Comparison of ENCODE assay signal across 9 mouse cellular contexts in the genomic region with DNA sequence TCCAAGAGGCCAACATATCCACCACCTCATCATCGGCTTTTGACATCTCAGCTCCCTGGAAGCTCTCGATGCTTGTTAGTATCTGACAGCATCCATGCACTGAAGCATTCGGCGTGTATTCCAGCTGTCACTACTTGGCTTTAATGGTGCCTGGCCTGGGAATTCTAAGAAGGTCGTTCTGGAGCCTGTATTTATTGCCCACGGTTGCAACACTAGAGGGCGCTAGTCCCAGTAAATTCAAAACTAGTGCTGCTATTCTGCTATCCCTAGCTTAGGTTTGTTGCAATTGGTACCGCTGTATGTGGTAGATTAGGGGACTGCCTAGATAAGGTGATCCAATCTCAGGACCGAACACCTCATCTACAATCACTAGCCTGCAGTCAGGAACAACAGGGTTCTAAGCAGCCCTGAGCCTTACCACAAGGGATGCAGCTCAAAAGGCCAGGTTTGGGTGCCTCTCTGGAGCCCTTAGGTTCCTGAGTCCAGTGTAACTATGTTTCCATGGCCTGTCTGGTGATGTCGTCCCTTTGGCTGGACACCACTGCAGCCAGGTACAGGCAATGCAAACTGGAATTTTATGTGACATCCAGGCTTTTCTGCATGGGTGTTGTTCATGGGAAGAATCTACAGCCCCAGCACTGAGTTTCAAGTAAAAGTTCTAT.
DNase-seq lines count a peak whose midpoint lies in the region; ATAC-seq lines count a peak whose summit lies in the region.
"Had no signal": no experiment of that assay in that cellular context is flagged by ENCODE, and none has a peak within 500 bp of the region (broad histone marks: within the 10 kb centered on the region; RNA-seq: fewer than 3 reads in every experiment).

No protein-coding gene starts in this region.

- no peaks in the 10 kb centered on the region for H3K4me1 ChIP-seq in forebrain, embryonic 11.5 days (replicated peaks; ENCODE audit: control insufficient read depth, insufficient read depth, low read length)
- H3K4me1 ChIP-seq in forebrain, embryonic 15.5 days, result peaks cover 11% of the 10 kb centered on the region
- H3K4me1 ChIP-seq: stomach, embryonic 15.5 days had no signal

- 42% methylated on average over 10 of the region's 10 CpGs for WGBS in forebrain, embryonic 11.5 days
- 42% methylated on average over 10 of the region's 10 CpGs for WGBS in forebrain, embryonic 15.5 days

- no peaks in the 10 kb centered on the region for H3K27me3 ChIP-seq in forebrain, embryonic 11.5 days (ENCODE audit: control insufficient read depth, insufficient read depth, low read length)
- no peaks in the 10 kb centered on the region for H3K27me3 ChIP-seq in forebrain, embryonic 15.5 days
- H3K27me3 ChIP-seq: stomach, embryonic 15.5 days had no signal

- ATAC-seq in forebrain, embryonic 11.5 days (replicated peaks; ENCODE audit: low FRiP score), result peak; percentile 42
- no peak for ATAC-seq in forebrain, embryonic 15.5 days (replicated peaks)
- peak; percentile 51 to 58 for ATAC-seq in hematopoietic stem cell, adult 5-6 weeks (replicated peaks in 1 of 2; ENCODE audit: insufficient read depth in 1 of 2, low FRiP score in 2 of 2, low TSS enrichment in 1 of 2, low read depth in 1 of 2, poor library complexity in 2 of 2, severe bottlenecking in 2 of 2)
- no peak for ATAC-seq in erythroid progenitor cell, adult 5-6 weeks (replicated peaks; ENCODE audit: low FRiP score, poor library complexity, severe bottlenecking)

- H3K9me3 ChIP-seq in forebrain, embryonic 11.5 days (ENCODE audit: control insufficient read depth, low read length), result no peaks in the 10 kb centered on the region
- H3K9me3 ChIP-seq in forebrain, embryonic 15.5 days, result no peaks in the 10 kb centered on the region
- H3K9me3 ChIP-seq: stomach, embryonic 15.5 days had no signal

- H3K4me3 ChIP-seq in forebrain, embryonic 11.5 days (ENCODE audit: low read depth, low read length), result no peak overlapping the region
- H3K4me3 ChIP-seq in forebrain, embryonic 15.5 days, result no peak overlapping the region
- H3K4me3 ChIP-seq: stomach, embryonic 15.5 days had no signal

- H3K36me3 ChIP-seq in forebrain, embryonic 11.5 days (ENCODE audit: control insufficient read depth, insufficient read depth, low read length), result no peaks in the 10 kb centered on the region
- no peaks in the 10 kb centered on the region for H3K36me3 ChIP-seq in forebrain, embryonic 15.5 days
- H3K36me3 ChIP-seq: stomach, embryonic 15.5 days had no signal

- no peak overlapping the region for H3K9ac ChIP-seq in forebrain, embryonic 11.5 days (ENCODE audit: low read length)
- no peak overlapping the region for H3K9ac ChIP-seq in forebrain, embryonic 15.5 days (replicated peaks)
- H3K9ac ChIP-seq: stomach, embryonic 15.5 days had no signal

- no peak overlapping the region for H3K27ac ChIP-seq in forebrain, embryonic 11.5 days (ENCODE audit: low read depth, low read length)
- H3K27ac ChIP-seq in forebrain, embryonic 15.5 days (replicated peaks), result no peak overlapping the region
- H3K27ac ChIP-seq: stomach, embryonic 15.5 days had no signal

- peak; percentile 65 for DNase-seq in forebrain, embryonic 11.5 days (ENCODE audit: low spot score)
- DNase-seq in testis, postnatal 10 days (ENCODE audit: low spot score), result peak; percentile 53
- no peak for DNase-seq in testis, postnatal 14 days (ENCODE audit: low spot score)
- DNase-seq in cerebellum, postnatal 36 days, result peak; percentile 32 to 37
- peak; percentile 68 for DNase-seq in lung, postnatal 14 days

- no peak overlapping the region for H3K4me2 ChIP-seq in forebrain, embryonic 11.5 days (ENCODE audit: low read depth, low read length, severe bottlenecking)
- no peak overlapping the region for H3K4me2 ChIP-seq in forebrain, embryonic 15.5 days (replicated peaks)
- H3K4me2 ChIP-seq: stomach, embryonic 15.5 days had no signal

Comparison
In these comparisons a context has a peak if more than half of its experiments do, and no peak if none do; other contexts are left out.
1. ATAC-seq: peak in forebrain, embryonic 11.5 days (single experiment) and hematopoietic stem cell, adult 5-6 weeks (2 of 2); none in forebrain, embryonic 15.5 days (single experiment) and erythroid progenitor cell, adult 5-6 weeks (single experiment).